Mouse (Mus musculus) lung, adult 2 months (tissue): ENCODE measurements around the gene Sema7a.

Experiments used
- CTCF ChIP-seq: fragments of 200-500 bp; IDR thresholded peaks from 2 replicates; pipeline ENCODE4 v1.5.1; 2011; ENCODE audit warnings: mild to moderate bottlenecking, low read length, control low read depth; ENCODE audit not compliant: insufficient read depth
- POLR2A ChIP-seq: fragments of 200-500 bp; IDR thresholded peaks from 2 replicates; pipeline ENCODE4 v1.6.1; 2011; ENCODE audit warnings: low read depth, mild to moderate bottlenecking, control low read depth, low read length, borderline replicate concordance; ENCODE audit errors: extremely low read depth

DNA sequence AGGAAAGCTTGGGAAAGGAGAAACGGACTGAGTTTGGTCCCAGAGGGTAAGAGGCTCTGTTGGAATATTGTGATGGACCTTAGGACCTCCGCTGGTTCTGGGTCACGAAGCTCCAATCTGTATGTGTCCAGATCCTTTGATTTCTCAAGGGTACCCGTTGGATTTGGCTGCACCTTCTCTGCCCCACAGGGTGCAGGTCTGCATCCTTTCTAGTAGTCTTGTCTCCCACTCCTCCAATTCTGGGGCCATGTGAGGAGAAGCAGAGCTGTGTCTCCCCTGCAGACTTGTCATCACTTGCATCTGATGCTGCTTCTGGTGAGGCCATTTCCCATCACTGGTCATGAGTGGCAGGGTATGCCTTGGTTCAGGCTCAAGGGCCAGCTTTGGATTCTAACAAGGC lies 2.7 kb upstream of the Sema7a start:
- no peak for TF ChIP-seq CTCF
- TF ChIP-seq POLR2A: no peak
